Mouse (Mus musculus): ENCODE data around the gene Gucy1b2. TPM values are rescaled to one million over a fixed set of nuclear protein-coding genes. Genes with fewer than 3 reads are reported as not detected.
A peak's percentile ranks its signal among the peaks of the same experiment; 100 is the strongest.

The Gucy1b2 gene
- polyA plus RNA-seq, 1 experiment from 2014 or later: 0.17 TPM

GRCm38 (mm10) chr14:62481381-62481780, 25.3 kb upstream of the Gucy1b2 start:
- Histone ChIP-seq H3K4me3 (ENCODE audit: low read depth, low read length) (no peak overlapping the region), H3K27ac (ENCODE audit: low read length) (no peak overlapping the region), H3K4me1 (ENCODE audit: insufficient read depth, low read depth, low read length) (no peaks in the 10 kb centered on the region), H3K4me2 (replicated peaks; ENCODE audit: low read depth, low read length) (no peak overlapping the region), H3K36me3 (ENCODE audit: insufficient read depth, low read length) (no peaks in the 10 kb centered on the region), H3K9ac (replicated peaks; ENCODE audit: low read depth) (no peak overlapping the region), H3K27me3 (replicated peaks; ENCODE audit: insufficient read depth, low read length) (no peaks in the 10 kb centered on the region), H3K9me3 (ENCODE audit: low read length) (no peaks in the 10 kb centered on the region)
- TF ChIP-seq EP300 (IDR thresholded peaks at IDR 0.05) (no peak), CTCF (IDR thresholded peaks at IDR 0.05) (no peak)
- DNase-seq (ENCODE audit: low spot score) (no peak), ATAC-seq (no peak)
- WGBS: 39% methylated on average over 8 of the region's 8 CpGs

DNA sequence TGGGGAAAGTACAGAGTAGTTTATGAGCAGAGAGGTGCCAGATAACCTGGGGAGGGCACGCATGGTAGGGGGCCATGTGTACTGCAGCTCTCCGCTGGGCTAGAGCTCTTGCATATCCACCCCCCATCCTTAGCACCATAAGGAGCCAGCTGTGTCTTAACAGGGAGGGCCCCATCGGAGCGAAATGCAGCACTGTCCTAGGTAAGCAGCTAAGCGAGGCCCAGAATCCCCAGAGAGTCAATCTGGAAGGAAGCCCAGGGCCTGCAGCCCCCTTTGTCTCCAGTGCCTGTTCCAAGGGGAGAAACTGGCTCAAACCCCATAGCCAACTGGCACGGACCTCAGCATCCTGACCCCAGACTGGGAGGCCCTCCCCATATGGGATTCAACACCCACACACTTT, 23.3 kb upstream of the Gucy1b2 start:
- Histone ChIP-seq H3K36me3 (ENCODE audit: insufficient read depth, low read length) (no peaks in the 10 kb centered on the region), H3K9ac (replicated peaks; ENCODE audit: low read depth) (no peak overlapping the region), H3K4me1 (ENCODE audit: insufficient read depth, low read depth, low read length) (no peaks in the 10 kb centered on the region), H3K4me2 (replicated peaks; ENCODE audit: low read depth, low read length) (no peak overlapping the region), H3K27ac (ENCODE audit: low read length) (no peak overlapping the region), H3K27me3 (replicated peaks; ENCODE audit: insufficient read depth, low read length) (no peaks in the 10 kb centered on the region), H3K9me3 (ENCODE audit: low read length) (no peaks in the 10 kb centered on the region), H3K4me3 (ENCODE audit: low read depth, low read length) (no peak overlapping the region)
- no peak for DNase-seq (ENCODE audit: low spot score)
- no peak for TF ChIP-seq CTCF (IDR thresholded peaks at IDR 0.05)
- no peak for TF ChIP-seq EP300 (IDR thresholded peaks at IDR 0.05)
- WGBS: 36% methylated on average over 6 of the region's 6 CpGs
- no peak for ATAC-seq

GRCm38 (mm10) chr14:62474481-62474880, 18.4 kb upstream of the Gucy1b2 start:
- Histone ChIP-seq H3K9me3 (ENCODE audit: low read length) (no peaks in the 10 kb centered on the region), H3K9ac (replicated peaks; ENCODE audit: low read depth) (no peak overlapping the region), H3K27ac (ENCODE audit: low read length) (no peak overlapping the region), H3K4me1 (ENCODE audit: insufficient read depth, low read depth, low read length) (no peaks in the 10 kb centered on the region), H3K27me3 (replicated peaks; ENCODE audit: insufficient read depth, low read length) (no peaks in the 10 kb centered on the region), H3K4me3 (ENCODE audit: low read depth, low read length) (no peak overlapping the region), H3K36me3 (ENCODE audit: insufficient read depth, low read length) (no peaks in the 10 kb centered on the region), H3K4me2 (replicated peaks; ENCODE audit: low read depth, low read length) (no peak overlapping the region)
- ATAC-seq: no peak
- no peak for TF ChIP-seq EP300 (IDR thresholded peaks at IDR 0.05)
- no peak for TF ChIP-seq CTCF (IDR thresholded peaks at IDR 0.05)
- WGBS: 57% methylated on average over 1 of the region's 1 CpGs
- DNase-seq (ENCODE audit: low spot score): no peak

DNA sequence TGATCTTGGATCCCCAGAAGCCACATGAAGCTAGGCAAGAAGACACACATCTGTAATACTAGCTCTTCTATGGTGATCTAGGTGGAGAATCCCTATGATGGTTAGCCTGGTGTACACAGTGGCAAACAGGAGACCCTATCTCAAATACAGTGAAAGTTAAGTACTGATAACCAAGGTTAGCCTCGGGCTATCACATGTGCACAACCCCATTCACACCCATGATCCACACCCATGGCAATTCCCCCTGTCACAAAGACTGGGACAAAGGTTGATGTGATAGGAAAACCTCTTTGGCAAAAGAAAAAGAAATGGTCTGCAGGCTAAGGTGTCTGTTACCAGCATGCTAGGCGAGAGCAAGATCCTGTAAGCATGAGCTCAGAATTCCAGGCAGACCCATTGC, 16.0 kb upstream of the Gucy1b2 start:
- Histone ChIP-seq H3K9ac (replicated peaks; ENCODE audit: low read depth) (no peak overlapping the region), H3K36me3 (ENCODE audit: insufficient read depth, low read length) (no peaks in the 10 kb centered on the region), H3K9me3 (ENCODE audit: low read length) (no peaks in the 10 kb centered on the region), H3K4me2 (replicated peaks; ENCODE audit: low read depth, low read length) (no peak overlapping the region), H3K4me3 (ENCODE audit: low read depth, low read length) (no peak overlapping the region), H3K27me3 (replicated peaks; ENCODE audit: insufficient read depth, low read length) (no peaks in the 10 kb centered on the region), H3K27ac (ENCODE audit: low read length) (no peak overlapping the region), H3K4me1 (ENCODE audit: insufficient read depth, low read depth, low read length) (no peaks in the 10 kb centered on the region)
- 66% methylated on average over 2 of the region's 2 CpGs for WGBS
- TF ChIP-seq EP300 (IDR thresholded peaks at IDR 0.05): no peak
- no peak for TF ChIP-seq CTCF (IDR thresholded peaks at IDR 0.05)
- DNase-seq (ENCODE audit: low spot score) (no peak), ATAC-seq (no peak)

DNA sequence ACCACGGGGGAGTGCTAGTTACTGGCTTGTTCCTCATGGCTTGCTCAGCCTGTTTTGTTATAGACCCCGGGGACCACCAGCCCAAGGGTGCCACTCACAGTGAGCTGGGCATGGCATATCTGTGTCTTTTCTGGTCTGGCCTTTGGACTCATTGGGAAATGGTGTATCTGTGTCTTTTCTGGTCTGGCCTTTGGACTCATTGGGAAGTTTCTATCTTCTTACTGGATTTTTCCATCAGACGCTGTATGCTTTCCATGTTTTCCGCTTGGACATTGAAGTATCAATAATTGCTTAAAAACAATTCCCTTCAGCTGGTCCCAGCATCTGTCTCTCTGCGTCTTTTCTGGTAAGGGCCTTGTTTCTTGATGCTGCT, 12.7 kb upstream of the Gucy1b2 start:
- Histone ChIP-seq H3K27me3 (replicated peaks; ENCODE audit: insufficient read depth, low read length) (no peaks in the 10 kb centered on the region), H3K36me3 (ENCODE audit: insufficient read depth, low read length) (no peaks in the 10 kb centered on the region), H3K9ac (replicated peaks; ENCODE audit: low read depth) (no peak overlapping the region), H3K27ac (ENCODE audit: low read length) (no peak overlapping the region), H3K4me3 (ENCODE audit: low read depth, low read length) (no peak overlapping the region), H3K4me2 (replicated peaks; ENCODE audit: low read depth, low read length) (no peak overlapping the region), H3K4me1 (ENCODE audit: insufficient read depth, low read depth, low read length) (no peaks in the 10 kb centered on the region), H3K9me3 (ENCODE audit: low read length) (no peaks in the 10 kb centered on the region)
- DNase-seq (ENCODE audit: low spot score): no peak
- TF ChIP-seq CTCF (IDR thresholded peaks at IDR 0.05): no peak
- TF ChIP-seq EP300 (IDR thresholded peaks at IDR 0.05): no peak
- WGBS: 89% methylated on average over 5 of the region's 5 CpGs
- ATAC-seq: no peak

DNA sequence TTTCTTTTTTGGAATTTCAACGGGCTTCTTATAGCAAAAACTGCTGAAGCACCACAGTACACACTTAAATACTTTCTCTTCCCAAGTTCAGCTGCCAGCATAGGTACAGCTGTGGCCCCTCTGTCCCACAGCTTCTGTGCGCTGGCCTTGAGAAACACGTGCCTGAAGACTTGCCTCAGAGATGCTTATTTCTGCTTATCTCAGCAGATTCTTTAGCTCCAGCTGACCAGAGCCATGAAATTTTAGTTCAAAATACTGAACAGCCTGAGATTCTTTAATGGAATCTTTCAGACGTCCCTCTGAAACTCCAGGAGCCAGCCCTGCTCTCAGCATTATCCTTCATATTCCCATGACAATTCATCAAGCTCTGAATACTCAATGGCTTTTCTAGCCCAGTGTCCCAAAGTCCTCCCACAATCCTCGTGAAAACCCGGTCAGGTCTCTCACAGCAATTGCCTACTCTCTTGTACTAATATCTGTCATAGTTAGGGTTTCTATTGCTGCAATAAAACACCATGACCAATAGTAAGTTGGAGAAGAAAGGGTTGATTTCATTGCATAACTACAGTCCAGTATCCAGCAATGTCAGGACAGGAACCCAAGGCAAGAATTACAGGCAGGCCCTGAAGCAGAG, 12.1 kb upstream of the Gucy1b2 start:
- Histone ChIP-seq H3K4me2 (replicated peaks; ENCODE audit: low read depth, low read length) (no peak overlapping the region), H3K4me3 (ENCODE audit: low read depth, low read length) (no peak overlapping the region), H3K27me3 (replicated peaks; ENCODE audit: insufficient read depth, low read length) (no peaks in the 10 kb centered on the region), H3K4me1 (ENCODE audit: insufficient read depth, low read depth, low read length) (no peaks in the 10 kb centered on the region), H3K27ac (ENCODE audit: low read length) (no peak overlapping the region), H3K9ac (replicated peaks; ENCODE audit: low read depth) (no peak overlapping the region), H3K9me3 (ENCODE audit: low read length) (no peaks in the 10 kb centered on the region), H3K36me3 (ENCODE audit: insufficient read depth, low read length) (no peaks in the 10 kb centered on the region)
- no peak for TF ChIP-seq EP300 (IDR thresholded peaks at IDR 0.05)
- TF ChIP-seq CTCF (IDR thresholded peaks at IDR 0.05): no peak
- ATAC-seq: no peak
- WGBS: 65% methylated on average over 6 of the region's 6 CpGs
- DNase-seq (ENCODE audit: low spot score): no peak

- no peak overlapping the region for H3K9ac ChIP-seq (replicated peaks; ENCODE audit: low read depth)
- no peak overlapping the region for H3K4me3 ChIP-seq (ENCODE audit: low read depth, low read length)
- H3K9me3 ChIP-seq (ENCODE audit: low read length): no peaks in the 10 kb centered on the region
- DNase-seq (ENCODE audit: low spot score): peak; percentile 14
- no peaks in the 10 kb centered on the region for H3K4me1 ChIP-seq (ENCODE audit: insufficient read depth, low read depth, low read length)
- H3K4me2 ChIP-seq (replicated peaks; ENCODE audit: low read depth, low read length): 0 out of 2 replicates have a peak overlapping the region, but pooled peaks have one; percentile 1
- H3K27ac ChIP-seq (ENCODE audit: low read length): no peak overlapping the region
- no peak for TF ChIP-seq EP300 (IDR thresholded peaks at IDR 0.05)
- no peak for TF ChIP-seq CTCF (IDR thresholded peaks at IDR 0.05)
- no peaks in the 10 kb centered on the region for H3K27me3 ChIP-seq (replicated peaks; ENCODE audit: insufficient read depth, low read length)
- no peaks in the 10 kb centered on the region for H3K36me3 ChIP-seq (ENCODE audit: insufficient read depth, low read length)
- WGBS: 31% methylated on average over 9 of the region's 9 CpGs
- no peak for ATAC-seq
These were observed 8.9 kb upstream of the Gucy1b2 start for GRCm38 (mm10) chr14:62464966-62465365.

Data from lung, postnatal 0 days (tissue).